Mouse (Mus musculus): ENCODE data around the gene Brwd1.
A peak's percentile ranks its signal among the peaks of the same experiment; 100 is the strongest.
"Not testable (repeated sequence)": the region's sequence is repeated elsewhere in the genome, so short reads cannot be mapped to it uniquely, and the experiment has no call there.

Gene Brwd1

DNA sequence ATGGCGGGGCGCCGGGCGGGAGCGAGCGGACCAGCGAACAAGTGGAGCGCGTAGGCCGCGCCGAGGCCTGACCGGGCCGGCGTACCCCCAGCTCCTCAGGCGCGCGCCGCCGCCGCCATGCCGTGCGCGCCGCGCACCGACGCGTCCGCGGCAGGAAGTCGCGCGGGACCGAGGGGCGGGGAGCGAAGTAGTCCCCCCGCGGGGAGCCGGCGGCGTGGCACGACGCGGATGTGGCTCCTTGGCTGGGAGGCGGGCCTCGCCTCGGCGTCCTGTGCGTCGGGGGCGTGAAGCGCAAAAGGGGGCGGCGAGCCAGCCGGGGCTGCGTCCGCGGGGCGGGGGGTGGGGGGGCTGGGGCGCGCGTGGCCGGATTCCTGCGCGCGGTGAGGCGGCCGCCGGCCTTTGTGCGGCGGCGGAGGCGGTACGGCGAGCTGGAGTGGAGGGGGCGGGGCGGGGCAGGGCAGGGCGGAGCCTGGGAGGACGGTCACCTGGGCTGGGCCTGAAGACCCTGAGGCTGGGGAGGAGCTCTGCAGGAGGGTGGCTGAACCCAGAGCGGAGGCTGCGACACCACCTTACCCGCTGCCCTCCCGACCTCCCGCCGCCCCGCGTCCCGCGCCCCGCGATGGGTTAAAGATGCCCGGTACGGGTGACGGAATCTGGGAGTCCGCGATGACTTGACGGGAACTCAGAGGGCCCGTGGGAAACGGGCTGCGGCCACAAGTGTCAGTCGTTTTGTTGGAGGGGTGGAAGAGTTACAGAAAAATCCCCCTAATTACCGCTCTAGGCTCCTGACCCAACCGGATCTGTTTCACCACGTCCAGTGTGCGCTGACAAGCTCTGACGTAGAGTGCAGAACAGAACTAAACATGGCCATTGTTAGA lies at the start of gene Brwd1:
Brwd1 (minus strand) TSS at position 226 of the 878 bp plus-strand sequence.
- peak; percentile 91 to 93 for DNase-seq (ENCODE audit: low spot score in 2 of 2)

DNA sequence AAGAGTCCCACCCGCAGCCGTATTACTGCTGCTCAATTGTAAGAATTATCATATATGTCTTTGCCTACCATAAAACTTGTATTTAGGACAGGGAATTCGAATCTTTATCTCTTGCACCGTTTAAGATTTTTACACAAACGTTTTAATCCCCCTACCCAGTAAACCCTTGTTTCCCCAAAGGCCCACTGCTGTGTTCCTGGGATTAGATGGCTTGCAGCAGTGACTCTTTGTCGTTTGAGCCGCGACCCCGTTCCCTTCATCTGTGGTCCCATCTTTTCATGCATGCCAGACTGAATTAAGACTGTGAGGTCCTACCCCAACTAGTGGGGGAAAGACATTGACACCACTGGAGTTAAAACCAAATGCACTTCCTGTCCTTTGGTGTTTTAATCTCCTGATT lies 46.1 kb upstream of the Brwd1 start:
- DNase-seq (ENCODE audit: low spot score in 2 of 2) = no peak

- peak; percentile 96 to 98 for DNase-seq (ENCODE audit: low spot score in 2 of 2)
Measured at GRCm38 (mm10) chr16:96127657-96128344, 45.5 kb upstream of the Brwd1 start, which contains the start of gene Hmgn1. Hmgn1 (minus strand) TSS chr16:96127729.

DNA sequence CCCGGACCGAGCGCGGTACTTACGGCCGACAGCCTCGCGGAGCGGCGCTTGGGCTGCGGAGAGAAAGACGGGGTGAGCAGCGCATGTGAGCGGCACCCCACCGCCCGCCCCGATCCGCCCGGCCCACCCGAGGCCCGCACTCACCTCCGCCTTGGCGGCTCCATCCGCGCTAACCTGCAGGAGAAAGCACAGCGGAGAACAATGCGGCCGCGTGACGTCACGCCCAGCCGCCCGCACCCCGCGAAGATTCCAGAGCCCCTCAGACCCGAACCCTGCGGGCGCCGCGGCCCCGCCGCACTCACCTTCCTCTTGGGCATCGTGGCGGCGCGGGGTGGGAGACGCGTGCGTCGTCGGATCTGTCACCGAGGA lies 44.9 kb upstream of the Brwd1 start:
- no peak for DNase-seq (ENCODE audit: low spot score in 2 of 2)

DNA sequence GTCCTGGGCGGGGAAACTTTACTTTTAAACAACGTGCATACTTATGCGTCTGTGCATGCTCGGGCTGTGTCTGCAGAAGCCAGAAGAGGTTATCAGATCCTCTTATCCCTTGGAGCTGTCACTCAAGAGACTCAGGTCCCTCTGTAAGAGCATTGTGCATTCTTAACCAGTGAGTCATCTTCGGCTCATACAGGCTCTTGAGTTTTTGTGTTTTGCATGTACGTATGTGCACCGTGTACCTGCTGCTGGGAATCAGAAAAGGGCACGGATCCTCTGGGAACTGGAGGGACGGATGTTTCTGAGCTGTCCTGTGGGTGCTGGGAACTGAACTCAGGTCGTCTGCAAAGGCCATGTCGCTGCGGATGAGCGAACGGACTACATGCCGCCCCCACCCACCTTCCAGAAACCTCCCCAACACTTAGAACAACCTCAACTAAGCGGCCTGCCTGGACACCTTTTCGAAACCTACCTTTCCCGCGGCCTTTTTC lies 44.4 kb upstream of the Brwd1 start:
- no peak for DNase-seq (ENCODE audit: low spot score in 2 of 2)

DNA sequence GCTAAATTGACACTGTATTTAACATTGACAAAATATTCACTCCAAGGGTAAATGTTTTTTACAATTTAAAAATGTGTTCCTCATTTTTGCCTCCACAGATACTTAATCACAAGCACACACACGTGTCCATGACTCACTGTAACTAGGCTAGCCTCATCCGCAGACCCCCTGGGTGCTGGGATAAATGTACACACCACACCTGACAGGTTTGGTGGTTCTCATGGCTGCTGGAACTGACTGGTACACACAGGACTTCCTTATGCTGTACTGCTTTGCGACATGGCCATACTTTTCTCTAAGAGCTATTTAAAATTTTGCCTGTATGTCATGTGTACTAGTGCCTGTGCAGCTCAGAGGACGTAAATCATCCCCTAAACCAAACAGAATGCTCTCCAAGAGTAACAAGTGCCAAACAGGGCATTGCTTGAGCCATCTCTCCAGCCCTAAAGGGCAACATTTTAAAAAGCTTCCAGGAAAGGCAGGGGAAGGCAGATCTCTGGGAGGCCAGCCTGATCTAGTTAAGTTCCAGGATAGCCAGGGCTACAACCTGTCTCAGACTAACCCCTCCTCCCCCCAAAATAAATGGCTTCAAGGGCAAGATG lies 37.8 kb upstream of the Brwd1 start:
- DNase-seq (ENCODE audit: low spot score in 2 of 2) = no peak

DNA sequence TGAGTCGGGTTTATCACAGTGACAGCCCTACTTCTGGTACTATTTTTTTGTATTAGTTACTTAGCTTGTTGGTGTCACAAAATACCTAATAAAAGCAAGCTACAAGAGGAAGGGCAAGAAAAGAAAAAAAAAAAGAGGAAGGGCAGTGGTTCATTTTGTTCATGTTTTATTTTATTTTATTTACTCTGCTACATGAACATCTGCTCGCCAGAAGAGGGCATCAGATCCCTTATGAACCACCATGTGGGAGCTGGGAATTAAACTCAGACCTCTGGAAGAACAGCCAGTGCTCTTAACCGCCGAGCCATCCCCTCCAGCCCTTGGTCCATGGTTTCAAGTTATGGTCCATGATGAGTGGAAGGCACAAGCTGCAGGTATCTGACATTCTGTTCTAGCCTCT lies 32.4 kb upstream of the Brwd1 start:
- DNase-seq (ENCODE audit: low spot score in 2 of 2) = no peak

DNA sequence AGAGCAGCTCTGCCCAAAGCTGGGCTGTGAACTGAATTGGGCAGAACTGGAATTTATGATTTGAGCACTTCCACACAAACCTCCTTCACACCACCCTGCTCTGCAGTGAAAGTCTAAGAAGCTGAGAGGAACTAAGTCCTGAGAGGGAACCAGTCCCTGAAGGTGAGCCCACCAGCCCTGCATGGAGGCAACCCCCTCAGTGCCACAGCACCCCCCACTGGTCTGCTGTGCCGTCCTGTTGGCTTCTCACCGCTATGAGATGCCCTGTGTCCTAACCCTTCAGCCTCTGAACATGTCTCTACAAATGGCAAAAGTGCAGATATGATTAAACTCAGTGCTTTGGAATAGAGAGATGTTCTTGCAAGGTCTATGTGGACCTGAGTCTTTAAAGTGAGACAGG lies 30.4 kb upstream of the Brwd1 start:
- DNase-seq (ENCODE audit: low spot score in 2 of 2) = no peak

DNA sequence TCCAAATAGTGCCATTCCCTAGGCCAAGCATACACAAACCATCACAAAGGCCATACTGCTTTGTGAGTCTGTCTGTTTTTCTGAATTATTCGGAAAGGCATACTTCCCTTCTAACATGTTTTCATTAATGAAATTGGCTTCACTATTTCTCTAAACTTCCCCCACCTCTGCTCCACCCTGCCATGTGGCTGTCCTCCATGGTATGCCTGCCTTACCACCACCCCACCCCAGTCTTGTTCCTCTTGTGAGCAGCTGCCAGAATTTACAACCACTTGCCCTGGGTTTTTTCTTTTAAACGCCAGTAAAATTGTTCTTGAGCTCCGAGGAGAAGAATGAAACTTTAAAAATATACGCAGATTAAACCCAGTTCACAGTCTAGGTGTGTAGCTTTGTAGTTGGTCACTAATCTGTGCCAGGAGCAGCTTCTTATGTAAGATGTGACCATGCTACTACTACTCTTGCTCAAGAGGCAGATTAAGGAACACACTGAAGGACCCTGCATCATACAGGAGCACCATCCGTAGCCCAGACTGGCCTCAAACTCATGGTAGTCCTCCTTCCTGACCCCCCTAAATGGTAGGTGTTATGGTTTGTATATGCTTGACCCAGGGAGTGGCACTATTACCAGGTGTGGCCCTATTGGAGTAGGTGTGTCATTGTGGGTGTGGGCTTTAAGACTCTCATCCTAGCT lies 28.5 kb upstream of the Brwd1 start:
- no peak for DNase-seq (ENCODE audit: low spot score in 2 of 2)

- DNase-seq (ENCODE audit: low spot score in 2 of 2) = no peak
Measured at GRCm38 (mm10) chr16:96109673-96110072, 27.3 kb upstream of the Brwd1 start.

DNA sequence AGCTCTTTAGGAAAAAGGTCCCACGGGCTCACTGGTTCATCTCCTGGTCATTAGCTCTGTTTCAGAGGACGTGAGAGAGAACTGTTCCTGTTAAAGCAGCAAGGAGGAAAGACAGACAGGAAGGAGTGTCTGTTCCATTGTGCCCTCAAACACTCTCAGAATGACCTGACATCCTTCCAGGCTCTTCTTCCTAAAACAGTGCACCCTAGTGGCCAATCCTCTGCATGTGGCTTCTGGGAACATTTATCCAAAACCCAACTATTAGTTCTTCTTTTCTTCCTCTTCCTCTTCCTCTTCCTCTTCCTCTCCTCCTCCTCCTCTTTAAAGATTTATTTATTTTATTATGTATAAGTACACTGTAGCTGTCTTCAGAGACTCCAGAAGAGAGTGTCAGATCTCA lies 20.7 kb upstream of the Brwd1 start:
- DNase-seq (ENCODE audit: low spot score in 2 of 2) = no peak

GRCm38 (mm10) chr16:96097811-96098210 lies 15.5 kb upstream of the Brwd1 start:
- DNase-seq (ENCODE audit: low spot score in 2 of 2) = not testable (repeated sequence)

DNA sequence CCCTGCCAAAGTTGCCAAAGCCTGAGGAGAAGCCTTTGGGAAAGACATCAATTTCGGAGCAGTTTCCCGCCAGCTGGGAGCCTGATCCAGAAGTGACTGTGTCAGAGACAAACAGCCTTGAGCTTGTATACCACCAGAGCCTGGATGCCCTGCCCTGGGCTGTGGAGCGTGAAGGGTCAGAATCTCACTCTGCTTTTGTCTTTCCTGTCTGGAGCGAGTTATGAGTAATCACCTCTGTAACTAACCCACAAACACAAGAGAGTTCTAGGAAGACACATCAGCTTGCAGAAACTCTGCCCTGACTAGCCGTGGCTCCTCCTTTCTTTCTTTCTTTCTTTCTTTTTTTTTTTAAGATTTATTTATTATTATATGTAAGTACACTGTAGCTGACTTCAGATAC lies 13.6 kb upstream of the Brwd1 start:
- no peak for DNase-seq (ENCODE audit: low spot score in 2 of 2)

DNA sequence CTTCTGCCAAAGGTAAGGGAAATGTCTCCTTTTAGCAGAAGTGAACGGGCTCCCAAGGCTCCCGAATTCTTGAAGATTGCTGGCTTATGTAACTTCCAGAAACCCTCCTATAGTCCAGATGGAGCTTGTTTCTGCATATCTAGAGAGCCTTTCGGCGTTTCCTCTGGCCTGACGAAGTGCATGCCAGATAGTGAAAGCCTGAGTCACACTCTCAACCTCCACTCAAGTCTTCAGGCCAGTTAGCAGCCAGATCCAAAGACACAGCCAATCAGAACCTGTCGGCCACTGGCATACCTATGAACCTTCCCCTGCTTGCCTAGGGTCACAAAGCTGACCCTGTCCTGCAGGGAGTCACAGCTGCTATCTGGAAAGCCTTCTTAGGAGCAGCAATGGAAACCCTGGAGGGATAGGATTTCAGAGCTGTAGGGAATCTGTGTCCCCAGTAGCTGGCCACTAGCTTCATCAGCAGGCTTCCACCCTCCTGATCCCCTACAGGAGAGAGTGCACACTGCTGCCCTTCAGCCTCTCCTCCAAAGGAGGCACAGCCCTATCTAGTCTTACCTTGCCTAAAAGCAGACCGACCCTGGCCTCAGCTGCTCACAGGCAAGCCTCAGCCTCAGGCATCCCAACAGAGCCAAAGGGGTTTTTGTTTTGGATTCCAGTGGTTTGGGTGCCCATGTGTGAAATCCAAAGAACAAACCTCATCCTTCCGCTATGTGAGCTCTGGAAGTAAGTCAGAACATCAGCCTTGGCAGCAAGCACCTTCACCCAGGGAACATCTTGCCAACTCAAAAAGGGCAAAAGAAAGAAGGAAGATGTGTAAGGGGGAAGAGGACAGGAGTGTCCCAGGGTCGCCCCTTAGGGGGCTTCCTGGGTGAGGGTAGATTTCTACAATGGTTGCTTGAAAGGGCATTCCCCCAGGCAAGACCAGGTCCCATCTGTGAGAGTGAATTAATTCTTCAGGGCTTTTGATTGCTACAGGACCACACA lies 9.5 kb upstream of the Brwd1 start:
- DNase-seq (ENCODE audit: low spot score in 2 of 2) = peak in 1 of 2 experiments; percentile 26

DNA sequence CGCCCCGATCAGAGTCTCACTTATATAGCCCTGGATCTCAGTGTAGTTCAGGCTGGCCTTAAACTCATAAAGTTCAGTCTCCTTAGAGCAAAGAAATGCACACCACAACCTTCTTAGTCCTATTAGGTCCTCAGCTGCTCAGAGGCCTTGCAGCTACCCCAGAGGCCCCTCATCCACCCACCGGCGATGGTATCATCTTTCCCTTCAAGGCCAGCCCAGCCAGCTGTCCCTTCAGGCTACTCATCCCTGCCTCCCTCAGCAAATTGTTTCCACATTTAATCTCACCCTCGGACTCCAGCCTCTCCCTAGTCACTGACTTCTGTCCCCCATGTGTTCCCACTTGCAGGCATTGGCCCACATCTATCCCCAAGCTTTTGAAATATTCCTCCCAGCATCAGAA lies 5.8 kb upstream of the Brwd1 start:
- no peak for DNase-seq (ENCODE audit: low spot score in 2 of 2)

DNA sequence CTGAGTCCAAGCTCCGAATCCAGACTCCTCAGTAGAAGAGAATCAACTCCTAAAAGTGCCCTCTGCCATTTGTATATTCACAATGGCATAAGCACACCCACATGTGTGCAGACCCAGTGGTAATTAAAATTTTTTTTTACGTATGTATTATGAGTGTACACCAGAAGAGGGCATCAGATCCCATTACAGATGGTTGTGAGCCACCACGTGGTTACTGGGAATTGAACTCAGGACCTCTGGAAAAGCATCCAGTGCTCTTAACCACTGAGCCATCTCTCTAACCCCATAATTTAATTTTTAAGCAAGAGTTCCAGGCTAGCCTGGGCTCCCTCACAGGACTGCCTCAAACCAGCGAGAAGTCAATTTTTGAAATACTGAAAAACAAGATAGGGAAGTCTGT lies 5.1 kb upstream of the Brwd1 start:
- DNase-seq (ENCODE audit: low spot score in 2 of 2) = no peak

GRCm38 (mm10) chr16:96087001-96087400 lies 4.7 kb upstream of the Brwd1 start:
- DNase-seq (ENCODE audit: low spot score in 2 of 2) = no peak

DNA sequence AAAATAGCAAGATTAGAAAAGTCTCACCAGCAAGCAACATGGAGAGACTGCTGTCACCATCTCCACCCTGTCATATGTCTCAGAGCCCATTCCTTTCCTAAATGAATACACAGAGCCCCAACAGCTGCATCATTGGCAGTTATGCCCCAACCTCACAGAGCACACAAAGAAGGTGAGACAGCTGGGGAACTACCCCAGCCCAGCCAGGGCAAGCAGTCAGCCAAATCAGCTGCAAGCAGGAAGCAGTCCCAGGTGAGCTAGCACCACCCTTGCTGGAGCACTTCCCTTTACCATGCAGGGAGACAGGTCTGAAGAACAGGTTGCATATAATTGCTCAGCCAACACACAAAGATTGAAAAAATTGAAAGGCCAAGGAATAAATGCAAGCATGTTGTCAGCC lies 3.3 kb upstream of the Brwd1 start:
- no peak for DNase-seq (ENCODE audit: low spot score in 2 of 2)

GRCm38 (mm10) chr16:96083179-96083646 lies 887 bp upstream of the Brwd1 start:
- DNase-seq (ENCODE audit: low spot score in 2 of 2) = peak; percentile 26 to 59

GRCm38 (mm10) chr16:96081742-96082241 lies 534 bp downstream of the Brwd1 start:
- peak in 1 of 2 experiments; percentile 68 for DNase-seq (ENCODE audit: low spot score in 2 of 2)

All from urinary bladder, postnatal 4 days (tissue).